Mouse (Mus musculus) spleen, postnatal 0 days (tissue): ENCODE results near the gene Ublcp1. TPM values are rescaled to one million over a fixed set of nuclear protein-coding genes. Genes with fewer than 3 reads are reported as not detected.

Source experiments
- polyA plus RNA-seq: library from polyadenylated mRNA; unstranded; fragments of >200 nt; fragmentation: Nextera tagmentation; extraction: Ambion mirVana; gene quantifications from 2 replicates; pipeline ENCODE4 v1.2.1, GENCODE M21; 2015

The Ublcp1 gene
- polyA plus RNA-seq: 84.9 and 91.3 TPM in 2 replicates

GRCm38 (mm10) chr11:44470432-44471336 lies at the start of gene Ublcp1:
Gene Ublcp1, minus strand, starts transcription at chr11:44470498.

GRCm38 (mm10) chr11:44518281-44519095 lies 48.2 kb upstream of the Ublcp1 start, which contains the start of gene Rnf145:
Gene Rnf145, plus strand, starts transcription at chr11:44518964.

Other genes with a start within 250 kb of the Ublcp1 start
- gene Il12b, start 70.4 kb downstream of the Ublcp1 start, polyA plus RNA-seq: 0.46 TPM in 1 of 2 replicates, not detected in the other
- gene Rnf145, start 48.5 kb upstream of the Ublcp1 start, polyA plus RNA-seq: 54.8 and 61.6 TPM in 2 replicates
- 6.2 and 9.2 TPM in 2 replicates for gene Ebf1, start 146.8 kb upstream of the Ublcp1 start, polyA plus RNA-seq